Mouse (Mus musculus) kidney, embryonic 16.5 days (tissue): ENCODE results near the gene Sema3b. TPM values are rescaled to one million over a fixed set of nuclear protein-coding genes. Genes with fewer than 3 reads are reported as not detected.
A peak's percentile ranks its signal among the peaks of the same experiment; 100 is the strongest.

Experiments used
- ATAC-seq: fragments of 200-750 bp; cut with Nextera tagmentation; 2 replicates; pipeline ENCODE4 v1.8.0; 2017; ENCODE audit warnings: moderate TSS enrichment; ENCODE audit not compliant: low FRiP score, low TSS enrichment
- H3K27ac ChIP-seq: fragments of 300-500 bp; sonication (generic); 2 replicates; pipeline ENCODE4 v1.5.1; 2014; ENCODE audit warnings: low read length
- H3K27me3 ChIP-seq: fragments of 300-500 bp; sonication (generic); 2 replicates; pipeline ENCODE4 v1.6.1; 2014; ENCODE audit warnings: low read length, control low read depth, mixed read lengths; ENCODE audit not compliant: insufficient read depth
- H3K36me3 ChIP-seq: fragments of 300-500 bp; sonication (generic); 2 replicates; pipeline ENCODE4 v1.6.1; 2014; ENCODE audit warnings: low read length, control low read depth, mixed read lengths; ENCODE audit not compliant: insufficient read depth
- H3K4me1 ChIP-seq: fragments of 300-500 bp; sonication (generic); 2 replicates; pipeline ENCODE4 v1.6.1; 2014; ENCODE audit warnings: low read length, control low read depth, mixed read lengths; ENCODE audit not compliant: insufficient read depth
- H3K4me2 ChIP-seq: fragments of 300-500 bp; sonication (generic); replicated peaks from 2 replicates; pipeline ENCODE4 v1.6.1; 2014; ENCODE audit warnings: low read depth, low read length
- H3K4me3 ChIP-seq: fragments of 300-500 bp; sonication (generic); 2 replicates; pipeline ENCODE4 v1.5.1; 2014; ENCODE audit warnings: mild to moderate bottlenecking, low read length
- H3K9ac ChIP-seq: fragments of 300-500 bp; sonication (generic); replicated peaks from 2 replicates; pipeline ENCODE4 v1.6.1; 2014; ENCODE audit warnings: low read length
- H3K9me3 ChIP-seq: fragments of 300-500 bp; sonication (generic); 2 replicates; pipeline ENCODE4 v1.6.1; 2016; ENCODE audit warnings: low read length, control low read depth
- WGBS: fragments of 180-500 bp; shearing (Covaris S2); extraction: QIAGEN DNeasy Blood & Tissue Kit; methylation state at CpG from one replicate; pipeline ENCODE4 v1.1.7; 2014; 5-methylcytosine and 5-hydroxymethylcytosine counted together
- polyA plus RNA-seq: library from polyadenylated mRNA; unstranded; fragments of >200 nt; fragmentation: Nextera tagmentation; extraction: Ambion mirVana; gene quantifications from 2 replicates; pipeline ENCODE4 v1.2.1, GENCODE M21; 2015

Gene Sema3b
- polyA plus RNA-seq, 1 experiment from 2014 or later: 31.3 TPM

DNA sequence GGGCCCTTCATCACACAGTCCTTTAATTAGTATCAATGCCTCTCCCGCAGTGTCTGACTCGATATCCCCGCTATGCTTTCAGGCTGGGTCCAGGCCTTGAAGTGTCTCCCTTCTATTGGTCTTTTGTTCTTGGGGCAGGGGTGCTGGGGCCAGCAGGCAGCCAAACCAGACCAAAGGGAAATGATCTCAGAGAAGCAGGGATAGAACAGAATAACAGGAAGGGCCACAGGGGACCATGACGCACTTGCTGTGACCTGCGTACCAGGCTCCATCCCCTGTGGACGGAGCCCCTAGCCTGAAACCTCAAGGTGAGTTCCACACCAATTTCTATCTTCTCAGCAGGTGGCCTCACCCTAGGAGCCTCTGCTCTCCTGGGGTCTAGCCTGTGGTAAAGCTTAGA lies 9.1 kb upstream of the Sema3b start:
- peaks cover 25% of the 10 kb centered on the region for H3K4me1 ChIP-seq
- WGBS: 86% methylated on average over 6 of the region's 6 CpGs
- H3K27me3 ChIP-seq: no peaks in the 10 kb centered on the region
- ATAC-seq: no peak
- H3K27ac ChIP-seq: peak overlapping the region; percentile 71
- H3K9me3 ChIP-seq: no peaks in the 10 kb centered on the region
- no peak overlapping the region for H3K4me3 ChIP-seq
- peaks cover 66% of the 10 kb centered on the region for H3K36me3 ChIP-seq
- H3K4me2 ChIP-seq: no peak overlapping the region
- H3K9ac ChIP-seq: no peak overlapping the region; the same call in 1 of the 2 replicates

DNA sequence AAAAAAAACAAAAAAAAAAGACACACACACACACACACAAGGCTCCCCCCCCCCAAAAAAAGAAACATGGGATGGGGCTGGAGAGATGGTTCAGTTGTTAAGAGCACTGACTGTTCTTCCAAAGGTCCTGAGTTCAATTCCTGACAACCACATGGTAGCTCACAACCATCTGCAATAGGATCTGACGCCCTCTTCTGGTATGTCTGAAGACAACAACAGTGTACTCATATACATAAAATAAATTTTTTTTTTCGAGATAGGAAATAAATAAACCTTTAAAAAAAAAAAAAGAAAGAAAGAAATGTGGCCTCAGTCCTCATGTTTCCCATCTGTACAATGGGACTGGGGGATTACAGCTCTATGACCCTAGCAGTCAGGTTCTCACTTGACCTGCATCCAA lies 8.4 kb upstream of the Sema3b start:
- no peak for ATAC-seq
- Histone ChIP-seq H3K36me3 (peaks cover 64% of the 10 kb centered on the region), H3K4me3 (no peak overlapping the region), H3K27ac (no peak overlapping the region), H3K4me1 (peaks cover 29% of the 10 kb centered on the region), H3K27me3 (no peaks in the 10 kb centered on the region), H3K9ac (no peak overlapping the region), H3K9me3 (no peaks in the 10 kb centered on the region), H3K4me2 (no peak overlapping the region)
- WGBS: 84% methylated on average over 2 of the region's 2 CpGs

DNA sequence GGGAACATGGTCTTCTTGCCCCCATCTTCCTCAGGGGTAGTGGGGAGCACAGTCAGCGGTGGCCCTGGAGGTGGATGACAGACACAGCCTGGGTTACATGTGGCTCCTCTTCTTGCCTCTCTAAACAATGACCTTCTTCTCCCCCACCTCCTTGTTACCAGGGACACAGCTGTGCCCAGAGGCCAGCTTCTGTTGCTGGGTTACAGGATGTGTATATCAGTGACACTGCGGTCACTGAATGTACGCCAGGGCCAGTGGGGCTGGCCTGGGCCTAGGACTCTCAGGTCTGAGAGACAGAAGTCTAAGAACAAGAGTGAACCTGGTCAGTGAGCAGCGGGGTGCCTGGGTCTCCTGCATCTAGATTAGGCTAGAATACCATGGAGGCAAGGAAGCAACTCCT lies 6.0 kb upstream of the Sema3b start:
- no peaks in the 10 kb centered on the region for H3K9me3 ChIP-seq
- no peak overlapping the region for H3K4me3 ChIP-seq
- H3K36me3 ChIP-seq: peaks cover 57% of the 10 kb centered on the region
- no peak overlapping the region for H3K27ac ChIP-seq
- ATAC-seq: no peak
- H3K4me2 ChIP-seq: no peak overlapping the region
- 69% methylated on average over 4 of the region's 4 CpGs for WGBS
- no peaks in the 10 kb centered on the region for H3K27me3 ChIP-seq
- H3K9ac ChIP-seq: no peak overlapping the region
- peaks cover 37% of the 10 kb centered on the region for H3K4me1 ChIP-seq

DNA sequence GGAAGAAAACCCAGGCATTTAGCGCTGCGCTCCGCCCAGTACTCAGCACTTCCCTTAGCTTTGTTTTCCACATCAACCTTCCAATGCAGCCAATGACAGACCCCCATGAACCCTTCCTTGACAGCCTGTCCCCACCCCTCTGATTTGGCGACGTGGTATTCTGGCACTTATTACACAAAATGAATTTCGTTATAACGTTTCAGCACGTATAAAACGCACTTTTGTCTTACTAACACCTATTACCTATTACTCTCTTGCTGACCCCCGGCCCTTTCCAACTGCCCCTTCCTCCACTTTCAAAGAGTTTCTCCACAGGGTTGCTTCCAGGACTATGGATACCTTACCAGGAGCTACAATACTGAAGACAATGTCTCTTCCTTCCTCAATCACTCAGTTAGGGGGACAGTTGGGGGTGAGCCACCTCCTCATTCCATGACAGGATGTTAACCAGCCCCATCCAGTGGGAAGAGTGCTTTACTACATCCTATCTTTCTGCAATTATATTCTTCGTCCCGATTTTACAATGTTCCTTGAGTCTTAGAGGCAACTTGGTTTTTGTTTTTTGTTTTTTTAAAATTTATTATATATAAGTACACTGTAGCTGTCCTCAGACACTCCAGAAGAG lies 4.0 kb upstream of the Sema3b start:
- Histone ChIP-seq H3K9ac (peak overlapping the region; percentile 77; the same call in 1 of the 2 replicates), H3K9me3 (no peaks in the 10 kb centered on the region), H3K4me3 (peak overlapping the region; percentile 46), H3K27ac (peak overlapping the region; percentile 95), H3K36me3 (peaks cover 39% of the 10 kb centered on the region), H3K4me1 (peaks cover 35% of the 10 kb centered on the region), H3K4me2 (peak overlapping the region; percentile 86), H3K27me3 (no peaks in the 10 kb centered on the region)
- ATAC-seq: peak; percentile 35; the same call in 1 of the 2 replicates
- WGBS: 13% methylated on average over 12 of the region's 12 CpGs

DNA sequence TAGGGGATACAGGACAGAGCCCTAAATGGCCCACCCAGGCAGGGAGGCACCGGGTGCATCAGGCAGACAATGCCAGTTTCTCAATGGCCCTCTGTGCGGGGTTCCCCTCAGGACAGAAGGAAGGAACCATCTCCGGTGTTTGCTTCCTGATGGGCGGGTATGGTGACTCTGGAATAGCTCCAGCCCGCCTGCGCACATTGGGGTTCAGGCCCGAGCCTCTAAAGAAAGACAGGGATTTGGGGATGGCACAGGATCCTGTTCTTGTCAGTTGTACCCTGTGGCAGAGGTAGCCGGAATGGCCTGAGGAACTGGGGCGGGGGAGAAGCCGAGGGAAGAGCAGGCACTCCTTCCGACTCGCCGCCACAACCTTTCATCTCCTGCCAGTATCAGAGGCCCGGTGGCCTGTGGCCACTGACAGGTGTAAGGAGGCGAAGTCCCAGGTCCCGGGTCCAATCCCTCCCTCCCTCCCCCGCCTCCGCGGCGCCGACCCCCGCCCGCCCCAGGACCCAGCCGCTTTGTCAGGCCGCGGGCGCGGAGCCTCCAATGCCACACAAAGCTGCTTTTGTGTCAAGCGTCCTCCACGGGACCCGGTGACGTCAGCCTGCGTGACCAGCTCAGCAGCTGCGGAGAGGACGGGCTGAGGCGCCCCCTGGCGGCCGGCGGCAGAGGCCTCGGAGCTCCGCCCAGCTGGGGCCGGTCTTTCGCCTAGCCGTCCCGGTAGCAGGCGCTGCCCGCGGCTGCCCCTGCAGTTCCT lies 3.3 kb upstream of the Sema3b start:
- peak overlapping the region; percentile 95 for H3K27ac ChIP-seq
- no peaks in the 10 kb centered on the region for H3K27me3 ChIP-seq
- ATAC-seq: peak; percentile 94
- peaks cover 33% of the 10 kb centered on the region for H3K36me3 ChIP-seq
- H3K4me2 ChIP-seq: peak overlapping the region; percentile 86
- WGBS: 5% methylated on average over 38 of the region's 48 CpGs
- peak overlapping the region; percentile 46 for H3K4me3 ChIP-seq
- H3K9me3 ChIP-seq: no peaks in the 10 kb centered on the region
- H3K9ac ChIP-seq: peak overlapping the region; percentile 77
- peaks cover 42% of the 10 kb centered on the region for H3K4me1 ChIP-seq

DNA sequence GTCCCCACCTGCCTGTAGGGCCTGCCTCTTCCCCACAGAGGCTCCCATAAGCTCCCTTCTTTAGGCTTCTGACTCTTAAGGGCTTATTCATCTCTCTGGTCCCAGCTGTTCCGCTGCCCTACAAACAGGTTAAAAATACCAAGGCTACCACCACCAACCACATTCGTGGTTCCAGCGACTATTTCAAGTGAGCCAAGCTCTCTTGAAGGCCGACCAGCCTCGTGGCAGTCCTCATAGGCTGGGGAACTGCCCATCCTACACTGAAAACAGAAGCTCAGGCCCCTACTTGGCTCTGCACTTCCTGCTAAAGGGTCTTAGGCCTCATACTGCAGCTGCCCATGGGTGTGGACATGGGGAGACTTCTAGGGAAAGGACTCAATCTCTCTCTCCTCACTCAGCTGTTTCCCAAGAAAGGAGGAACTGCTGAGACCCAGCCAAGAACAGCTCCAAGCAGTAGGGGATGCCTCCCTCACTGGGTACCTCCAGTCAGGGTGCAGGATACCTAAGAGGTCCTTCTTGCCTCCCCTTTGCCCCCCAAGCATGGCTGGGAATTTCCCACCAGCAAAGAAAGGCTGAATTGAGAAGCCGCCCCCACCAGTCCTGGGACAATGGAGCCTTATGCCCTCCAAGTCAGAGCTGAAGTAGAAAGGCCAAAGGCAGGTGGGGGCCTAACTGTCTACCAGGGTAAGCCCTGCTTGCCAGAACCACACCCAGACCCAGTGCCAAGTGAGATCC lies 2.6 kb upstream of the Sema3b start:
- Histone ChIP-seq H3K4me3 (peak overlapping the region; percentile 46; the same call in 1 of the 2 replicates), H3K4me1 (peaks cover 50% of the 10 kb centered on the region), H3K4me2 (peak overlapping the region; percentile 86), H3K27me3 (no peaks in the 10 kb centered on the region), H3K36me3 (peaks cover 28% of the 10 kb centered on the region), H3K9me3 (no peaks in the 10 kb centered on the region), H3K9ac (peak overlapping the region; percentile 77), H3K27ac (peak overlapping the region; percentile 95)
- no peak; the same call in 1 of the 2 replicates for ATAC-seq
- 79% methylated on average over 6 of the region's 6 CpGs for WGBS

DNA sequence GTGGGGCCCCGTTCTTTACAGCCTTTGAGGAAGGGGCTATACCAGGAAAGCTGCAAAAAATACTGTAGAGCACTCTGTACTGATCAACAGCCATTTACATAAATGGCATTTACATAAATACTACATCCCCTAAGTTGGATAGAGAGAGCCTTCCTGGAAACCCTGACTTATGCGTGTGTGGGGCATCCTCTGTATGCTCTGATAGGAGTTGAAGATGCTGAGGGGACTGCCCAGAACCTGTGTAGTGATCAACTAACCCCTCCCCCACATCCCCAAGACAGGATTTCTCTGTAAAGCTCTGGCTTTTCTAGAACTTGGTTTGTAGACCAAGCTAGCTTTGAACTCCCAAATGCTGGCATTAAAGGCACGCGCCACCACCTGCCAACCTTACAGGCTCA lies 403 bp upstream of the Sema3b start:
- Histone ChIP-seq H3K4me3 (no peak overlapping the region), H3K9ac (no peak overlapping the region; the same call in 1 of the 2 replicates), H3K4me2 (no peak overlapping the region), H3K27me3 (no peaks in the 10 kb centered on the region), H3K4me1 (peaks cover 72% of the 10 kb centered on the region), H3K27ac (no peak overlapping the region), H3K36me3 (peaks cover 7% of the 10 kb centered on the region; the same call in 1 of the 2 replicates), H3K9me3 (no peaks in the 10 kb centered on the region)
- WGBS: 66% methylated on average over 4 of the region's 4 CpGs
- no peak for ATAC-seq

DNA sequence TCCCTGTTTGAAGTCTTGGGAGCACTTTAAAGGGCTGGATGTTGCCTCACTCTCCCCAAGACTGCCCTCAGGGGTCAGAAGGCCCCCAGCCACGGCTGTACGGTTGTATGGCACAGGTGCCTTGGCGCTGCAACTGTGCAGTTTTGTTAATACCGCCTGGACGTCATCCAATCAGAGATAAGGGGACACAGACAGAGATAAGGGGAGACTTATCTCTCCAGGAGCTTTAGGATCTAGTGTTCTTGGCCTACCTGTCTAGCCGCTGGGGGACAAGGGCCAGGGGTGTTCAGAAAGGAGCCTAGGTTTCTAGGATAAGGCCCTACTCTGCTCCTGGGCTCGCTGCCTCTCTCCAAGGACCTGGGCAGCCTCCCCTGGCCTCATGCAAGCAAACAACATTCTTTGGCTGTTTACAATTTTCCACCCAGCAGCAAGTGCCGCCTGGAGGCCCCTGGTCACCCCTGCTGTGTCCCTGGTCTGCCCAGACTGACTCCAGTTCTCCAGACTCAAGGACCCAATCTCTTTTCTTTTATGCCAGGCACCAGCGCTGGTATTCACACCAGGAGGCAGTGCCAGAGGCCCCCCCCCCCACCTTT lies 1.3 kb downstream of the Sema3b start:
- no peaks in the 10 kb centered on the region for H3K9me3 ChIP-seq
- 63% methylated on average over 9 of the region's 9 CpGs for WGBS
- H3K27ac ChIP-seq: peak overlapping the region; percentile 94
- peak overlapping the region; percentile 49 for H3K4me2 ChIP-seq
- peak overlapping the region; percentile 54 for H3K9ac ChIP-seq
- H3K4me3 ChIP-seq: peak overlapping the region; percentile 32; the same call in 1 of the 2 replicates
- ATAC-seq: no peak
- H3K36me3 ChIP-seq: no peaks in the 10 kb centered on the region
- no peaks in the 10 kb centered on the region for H3K27me3 ChIP-seq
- H3K4me1 ChIP-seq: peaks cover 84% of the 10 kb centered on the region

DNA sequence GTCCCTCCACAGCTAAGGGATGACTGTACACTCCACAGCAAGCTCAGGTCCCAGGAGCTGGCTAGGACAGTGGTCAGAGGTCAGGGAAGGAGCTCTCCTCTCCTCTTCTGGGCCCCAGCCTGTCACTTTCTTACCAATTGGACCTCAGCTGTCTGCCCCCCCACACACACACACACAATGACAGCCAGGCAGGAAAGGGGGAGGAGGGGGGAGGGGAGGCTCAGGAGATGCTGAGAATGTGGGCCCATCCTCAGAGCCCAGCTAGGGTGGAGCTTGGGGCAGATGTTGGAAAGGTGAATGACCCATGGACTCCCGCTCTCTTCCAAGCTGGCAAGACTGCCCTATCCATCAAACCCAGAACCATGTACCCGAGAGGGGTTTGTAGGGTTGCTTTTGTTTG lies 2.0 kb downstream of the Sema3b start:
- Histone ChIP-seq H3K27me3 (no peaks in the 10 kb centered on the region), H3K9ac (peak overlapping the region; percentile 54), H3K4me1 (peaks cover 84% of the 10 kb centered on the region), H3K36me3 (no peaks in the 10 kb centered on the region), H3K27ac (peak overlapping the region; percentile 94), H3K4me2 (peak overlapping the region; percentile 49), H3K4me3 (peak overlapping the region; percentile 32), H3K9me3 (no peaks in the 10 kb centered on the region)
- ATAC-seq: no peak
- WGBS: 54% methylated on average over 2 of the region's 2 CpGs
